Mouse (Mus musculus) midbrain, embryonic 11.5 days (tissue): ENCODE data around the gene Tpst2. TPM values are rescaled to one million over a fixed set of nuclear protein-coding genes. Genes with fewer than 3 reads are reported as not detected.

Experiments
- ATAC-seq: fragments of 200-750 bp; cut with Nextera tagmentation; 2 replicates; pipeline ENCODE4 v1.8.0; 2017; ENCODE audit warnings: moderate TSS enrichment, moderate library complexity; ENCODE audit not compliant: low FRiP score
- DNase-seq: peaks from one replicate; pipeline ENCODE4 v3.0.0; 2015; ENCODE audit warnings: low spot score; ENCODE audit errors: missing footprints
- H3K27ac ChIP-seq: fragments of 300-500 bp; sonication (generic); 2 replicates; pipeline ENCODE4 v1.5.1; 2014; ENCODE audit warnings: low read depth, low read length
- H3K27me3 ChIP-seq: fragments of 300-500 bp; sonication (generic); 2 replicates; pipeline ENCODE4 v1.6.1; 2014; ENCODE audit warnings: mild to moderate bottlenecking, low read length, moderate library complexity, mixed read lengths; ENCODE audit not compliant: control insufficient read depth, insufficient read depth
- H3K36me3 ChIP-seq: fragments of 300-500 bp; sonication (generic); 2 replicates; pipeline ENCODE4 v1.6.1; 2014; ENCODE audit warnings: mild to moderate bottlenecking, low read length, moderate library complexity, mixed read lengths; ENCODE audit not compliant: control insufficient read depth, insufficient read depth
- H3K4me1 ChIP-seq: fragments of 300-500 bp; sonication (generic); 2 replicates; pipeline ENCODE4 v1.6.1; 2014; ENCODE audit warnings: low read length; ENCODE audit not compliant: control insufficient read depth, insufficient read depth
- H3K4me2 ChIP-seq: fragments of 300-500 bp; sonication (generic); 2 replicates; pipeline ENCODE4 v1.6.1; 2014; ENCODE audit warnings: mild to moderate bottlenecking, moderate library complexity
- H3K4me3 ChIP-seq: fragments of 300-500 bp; sonication (generic); 2 replicates; pipeline ENCODE4 v1.5.1; 2014; ENCODE audit warnings: low read depth, low read length
- H3K9ac ChIP-seq: fragments of 300-500 bp; sonication (generic); 2 replicates; pipeline ENCODE4 v1.6.1; 2014; ENCODE audit warnings: low read length
- H3K9me3 ChIP-seq: fragments of 300-500 bp; sonication (generic); 2 replicates; pipeline ENCODE4 v1.6.1; 2016; ENCODE audit warnings: low read length; ENCODE audit not compliant: control insufficient read depth
- WGBS: fragments of 180-500 bp; shearing (Covaris S2); extraction: QIAGEN DNeasy Blood & Tissue Kit; methylation state at CpG from one replicate; pipeline ENCODE4 v1.1.7; 2014; 5-methylcytosine and 5-hydroxymethylcytosine counted together
- polyA plus RNA-seq: library from polyadenylated mRNA; unstranded; fragments of >200 nt; fragmentation: Nextera tagmentation; extraction: Ambion mirVana; gene quantifications from 2 replicates; pipeline ENCODE4 v1.2.1, GENCODE M21; 2014

The Tpst2 gene
- polyA plus RNA-seq, 1 experiment from 2014 or later = 33.5 TPM

GRCm38 (mm10) chr5:112325546-112326445, 49.3 kb downstream of the Tpst2 start, which contains the start of gene Tfip11:
TSS of gene Tfip11 (plus strand) at chr5:112326358.
- H3K27me3 ChIP-seq = no peaks in the 10 kb centered on the region
- ATAC-seq = peak; percentile 89
- 9% methylated on average over 48 of the region's 48 CpGs for WGBS

GRCm38 (mm10) chr5:112326446-112327009, 50.0 kb downstream of the Tpst2 start:
- Histone ChIP-seq H3K4me1 (peaks cover 8% of the 10 kb centered on the region), H3K9ac (peak overlapping the region; percentile 78), H3K36me3 (peaks cover 14% of the 10 kb centered on the region; the same call in 1 of the 2 replicates), H3K27ac (no peak overlapping the region), H3K27me3 (no peaks in the 10 kb centered on the region), H3K9me3 (no peaks in the 10 kb centered on the region), H3K4me2 (peak overlapping the region; percentile 80), H3K4me3 (peak overlapping the region; percentile 97)
- WGBS = 2% methylated on average over 33 of the region's 33 CpGs
- DNase-seq (no peak), ATAC-seq (no peak; the same call in 1 of the 2 replicates)

More at GRCm38 (mm10) chr5:112325546-112326445, 49.3 kb downstream of the Tpst2 start, which contains the start of gene Tfip11:
- H3K4me3 ChIP-seq = peak within 1 kb of the TSS; percentile 97
- H3K4me1 ChIP-seq = peaks cover 8% of the 10 kb centered on the region
- H3K9ac ChIP-seq = peak within 1 kb of the TSS; percentile 78
- peak; percentile 100 for DNase-seq
- H3K36me3 ChIP-seq = peaks cover 10% of the 10 kb centered on the region; the same call in 1 of the 2 replicates
- peak within 1 kb of the TSS; percentile 80 for H3K4me2 ChIP-seq
- no peaks in the 10 kb centered on the region for H3K9me3 ChIP-seq
- peak within 1 kb of the TSS; percentile 61 for H3K27ac ChIP-seq

- no peak for ATAC-seq
- peaks cover 17% of the 10 kb centered on the region; the same call in 1 of the 2 replicates for H3K36me3 ChIP-seq
- no peak overlapping the region for H3K4me2 ChIP-seq
- no peak overlapping the region for H3K4me3 ChIP-seq
- H3K27me3 ChIP-seq = no peaks in the 10 kb centered on the region
- H3K9me3 ChIP-seq = no peaks in the 10 kb centered on the region
- H3K4me1 ChIP-seq = peaks cover 8% of the 10 kb centered on the region
- H3K9ac ChIP-seq = no peak overlapping the region
- 94% methylated on average over 15 of the region's 15 CpGs for WGBS
- no peak overlapping the region for H3K27ac ChIP-seq
- DNase-seq = no peak
Measured at GRCm38 (mm10) chr5:112327854-112328253, 51.4 kb downstream of the Tpst2 start.

GRCm38 (mm10) chr5:112329805-112330564, 53.5 kb downstream of the Tpst2 start:
- Histone ChIP-seq H3K4me2 (no peak overlapping the region), H3K9ac (no peak overlapping the region), H3K27me3 (no peaks in the 10 kb centered on the region), H3K4me1 (peaks cover 8% of the 10 kb centered on the region), H3K36me3 (peaks cover 36% of the 10 kb centered on the region), H3K9me3 (no peaks in the 10 kb centered on the region), H3K4me3 (no peak overlapping the region), H3K27ac (no peak overlapping the region)
- ATAC-seq (no peak), DNase-seq (no peak)
- WGBS = 92% methylated on average over 14 of the region's 14 CpGs

GRCm38 (mm10) chr5:112335473-112335872, 59.0 kb downstream of the Tpst2 start:
- no peaks in the 10 kb centered on the region for H3K4me1 ChIP-seq
- no peaks in the 10 kb centered on the region for H3K9me3 ChIP-seq
- no peak overlapping the region for H3K9ac ChIP-seq
- no peaks in the 10 kb centered on the region for H3K27me3 ChIP-seq
- DNase-seq (peak; percentile 91), ATAC-seq (0 out of 2 replicates have a peak, but pooled peaks have one; percentile 43)
- peaks cover 48% of the 10 kb centered on the region for H3K36me3 ChIP-seq
- no peak overlapping the region for H3K27ac ChIP-seq
- no peak overlapping the region for H3K4me2 ChIP-seq
- 29% methylated on average over 2 of the region's 2 CpGs for whole genome bisulfite sequencing
- H3K4me3 ChIP-seq = no peak overlapping the region

GRCm38 (mm10) chr5:112337004-112337403, 60.5 kb downstream of the Tpst2 start:
- Histone ChIP-seq H3K9me3 (no peaks in the 10 kb centered on the region), H3K9ac (no peak overlapping the region), H3K4me2 (no peak overlapping the region), H3K27ac (no peak overlapping the region), H3K4me1 (peaks cover 4% of the 10 kb centered on the region), H3K27me3 (no peaks in the 10 kb centered on the region), H3K36me3 (peaks cover 41% of the 10 kb centered on the region), H3K4me3 (no peak overlapping the region)
- no peak for ATAC-seq
- 95% methylated on average over 22 of the region's 22 CpGs for WGBS
- DNase-seq = no peak

GRCm38 (mm10) chr5:112339215-112339614, 62.7 kb downstream of the Tpst2 start:
- Histone ChIP-seq H3K4me2 (no peak overlapping the region), H3K27me3 (no peaks in the 10 kb centered on the region), H3K27ac (no peak overlapping the region), H3K36me3 (peaks cover 29% of the 10 kb centered on the region), H3K9me3 (no peaks in the 10 kb centered on the region), H3K9ac (no peak overlapping the region), H3K4me1 (peaks cover 15% of the 10 kb centered on the region), H3K4me3 (no peak overlapping the region)
- no peak for ATAC-seq
- 76% methylated on average over 7 of the region's 7 CpGs for WGBS
- no peak for DNase-seq

GRCm38 (mm10) chr5:112342463-112343204, 66.1 kb downstream of the Tpst2 start, which contains the start of the genes Srrd and Hps4:
TSS of gene Srrd (minus strand) at chr5:112343040.
TSS of gene Hps4 (plus strand) at chr5:112343083.
- no peaks in the 10 kb centered on the region for H3K27me3 ChIP-seq
- peaks cover 4% of the 10 kb centered on the region; the same call in 1 of the 2 replicates for H3K36me3 ChIP-seq
- H3K4me2 ChIP-seq = peak within 1 kb of the TSS; percentile 72
- H3K9ac ChIP-seq = peak within 1 kb of the TSS; percentile 86
- peak within 1 kb of the TSS; percentile 89 for H3K4me3 ChIP-seq
- peak; percentile 98 for DNase-seq
- H3K9me3 ChIP-seq = no peaks in the 10 kb centered on the region
- peak; percentile 83 for ATAC-seq
- H3K4me1 ChIP-seq = peaks cover 17% of the 10 kb centered on the region
- 2% methylated on average over 58 of the region's 64 CpGs for WGBS
- peak within 1 kb of the TSS; percentile 6; the same call in 1 of the 2 replicates for H3K27ac ChIP-seq
